Mouse (Mus musculus): Measurements from ENCODE around the gene Serpinb3b.
"Not testable (repeated sequence)": the region's sequence is repeated elsewhere in the genome, so short reads cannot be mapped to it uniquely, and the experiment has no call there.

Gene Serpinb3b

DNA sequence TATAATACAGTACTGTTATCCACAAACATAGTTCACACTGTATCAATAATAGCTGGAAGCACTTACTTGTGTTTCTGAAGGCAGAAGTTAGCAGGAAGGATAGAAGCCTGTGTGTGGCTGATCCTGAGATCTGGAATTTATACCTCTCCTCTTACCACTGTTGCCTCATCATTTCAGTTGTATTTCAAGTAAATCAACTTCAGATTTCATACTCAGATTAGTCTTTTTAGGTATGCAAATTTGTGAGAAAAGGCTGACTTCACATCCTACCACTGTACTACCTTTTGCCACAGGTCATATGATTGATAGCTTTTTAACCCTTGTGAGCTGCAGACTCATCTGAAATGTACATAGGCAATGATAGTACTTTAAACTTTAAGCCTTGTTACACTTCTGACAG lies at the start of gene Serpinb3b, which contains the start of gene Serpinb3c:
Gene Serpinb3b, minus strand, starts transcription at position 101 of the 400 bp plus-strand sequence.
Gene Serpinb3c, minus strand, starts transcription at position 111 of the 400 bp plus-strand sequence.
- DNase-seq (ENCODE audit: low spot score): not testable (repeated sequence)

DNA sequence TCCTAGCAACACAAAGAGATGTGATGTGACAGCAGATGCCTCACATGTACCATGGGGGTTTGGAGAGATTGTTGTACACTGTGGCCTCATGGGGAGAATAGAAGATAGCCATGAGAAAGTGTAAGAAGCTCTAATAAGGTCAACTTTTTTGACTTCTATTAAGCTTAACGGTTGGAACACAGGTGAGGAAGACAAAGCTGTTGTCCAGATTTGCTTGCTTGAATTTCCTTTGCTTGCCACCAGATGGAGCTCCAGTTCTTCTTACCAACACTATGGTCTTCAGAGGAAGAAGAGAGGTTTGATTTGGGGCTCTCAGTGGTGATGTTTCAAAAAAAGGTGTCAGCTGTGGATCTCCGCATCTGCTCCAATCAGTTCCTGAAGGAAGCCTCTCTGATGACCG lies 35.0 kb downstream of the Serpinb3b start:
- not testable (repeated sequence) for DNase-seq (ENCODE audit: low spot score)

DNA sequence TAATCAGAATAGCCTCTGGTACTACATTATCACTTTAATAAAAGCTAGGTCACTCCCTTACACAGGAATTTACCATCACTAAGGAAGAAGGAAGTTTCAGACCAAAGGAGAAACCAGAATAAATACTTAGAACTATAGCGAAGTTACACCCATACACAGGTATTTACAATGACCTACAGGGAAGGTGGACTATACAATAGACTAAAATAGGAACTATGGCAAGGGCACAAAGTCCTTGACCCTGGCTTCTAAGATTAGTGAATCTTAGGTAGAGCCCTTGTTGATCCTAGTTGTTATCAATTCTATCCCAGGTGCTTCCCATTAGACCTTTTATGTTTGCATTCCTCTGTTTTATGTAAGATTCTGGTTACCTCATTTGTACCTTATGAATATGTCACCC lies 60.9 kb downstream of the Serpinb3b start:
- DNase-seq (ENCODE audit: low spot score): not testable (repeated sequence)

DNA sequence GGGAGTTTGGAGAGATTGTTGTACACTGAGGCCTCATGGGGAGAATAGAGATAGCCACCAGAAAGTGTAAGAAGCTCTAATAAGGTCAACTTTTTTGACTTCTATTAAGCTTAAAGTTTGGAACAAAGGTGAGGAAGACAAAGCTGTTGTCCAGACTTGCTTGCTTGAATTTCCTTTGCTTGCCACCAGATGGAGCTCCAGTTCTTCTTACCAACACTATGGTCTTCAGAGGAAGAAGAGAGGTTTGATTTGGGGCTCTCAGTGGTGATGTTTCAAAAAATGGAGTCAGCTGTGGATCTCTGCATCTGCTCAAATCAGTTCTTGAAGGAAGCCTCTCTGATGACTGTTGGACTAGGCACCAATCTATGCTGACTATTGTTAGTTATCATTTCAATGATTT lies 150.7 kb downstream of the Serpinb3b start:
- DNase-seq (ENCODE audit: low spot score): not testable (repeated sequence)
